8 mouse cellular contexts compared by ENCODE assay signal in the genomic region with DNA sequence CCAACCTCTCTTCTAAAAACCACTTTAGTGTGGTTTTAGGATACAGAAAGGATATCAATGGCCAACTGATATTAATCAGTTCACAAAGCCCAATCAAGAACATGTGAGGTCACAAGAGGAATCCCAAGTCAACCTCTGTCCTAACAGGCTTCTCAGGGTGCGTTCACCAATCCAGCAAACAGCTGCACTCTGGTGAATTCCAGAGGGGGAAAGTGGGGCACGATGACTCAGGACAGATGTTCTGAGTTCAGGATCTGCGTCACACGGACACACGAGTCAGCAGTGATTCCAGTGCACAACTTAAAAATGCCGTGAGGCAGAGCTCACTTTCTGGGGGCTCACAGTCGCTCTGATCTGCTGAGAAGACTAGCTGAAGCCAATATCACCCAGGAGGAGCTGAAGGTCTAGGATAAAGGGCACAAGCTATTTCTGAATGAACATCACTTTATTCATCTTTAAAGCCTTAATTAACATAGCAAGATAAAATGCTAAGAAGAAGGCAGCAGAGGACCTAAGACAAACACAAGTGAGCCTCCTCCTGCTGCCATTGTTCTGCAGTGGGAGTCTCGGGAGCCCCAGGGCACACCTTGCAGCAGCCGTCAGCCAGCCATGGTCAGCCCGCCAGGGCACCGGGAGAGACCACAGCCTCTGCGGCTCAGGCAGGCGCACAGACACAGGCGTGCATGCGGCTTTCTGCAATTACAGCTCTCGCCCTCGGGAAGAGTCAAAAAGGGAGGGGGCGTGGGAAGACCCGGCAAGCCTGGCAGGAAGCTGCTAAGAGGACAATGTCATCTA. TPM values are rescaled to one million over a fixed set of nuclear protein-coding genes. Genes with fewer than 3 reads are reported as not detected.
DNase-seq lines count a peak whose midpoint lies in the region; ATAC-seq and TF ChIP-seq lines count a peak whose summit lies in the region.

No protein-coding gene starts in this region.

- no peak; the same call in 1 of the 2 replicates for ATAC-seq in heart, embryonic 13.5 days (ENCODE audit: extremely low read depth, insufficient number of reproducible peaks, low FRiP score, low TSS enrichment)
- ATAC-seq in intestine, postnatal 0 days = no peak
- peak; percentile 86 for ATAC-seq in midbrain, embryonic 12.5 days (ENCODE audit: low FRiP score, low read depth)

- peaks cover 15% of the 10 kb centered on the region for H3K4me1 ChIP-seq in heart, embryonic 13.5 days
- H3K4me1 ChIP-seq in brown adipose tissue, adult 24 weeks (ENCODE audit: control insufficient read depth, insufficient read depth, insufficient read length, low read length) = peaks cover 12% of the 10 kb centered on the region
- H3K4me1 ChIP-seq in embryonic fibroblast, embryonic 13.5 days (ENCODE audit: control insufficient read depth, insufficient read depth, low read length) = peaks cover 10% of the 10 kb centered on the region; the same call in 1 of the 2 replicates
- no peaks in the 10 kb centered on the region for H3K4me1 ChIP-seq in intestine, postnatal 0 days (replicated peaks; ENCODE audit: control insufficient read depth, insufficient read depth, low read length)
- H3K4me1 ChIP-seq in midbrain, embryonic 12.5 days = peaks cover 14% of the 10 kb centered on the region; the same call in 1 of the 2 replicates

- TF ChIP-seq CTCF in embryonic fibroblast, embryonic 13.5 days (IDR thresholded peaks at IDR 0.05; ENCODE audit: borderline replicate concordance, insufficient read depth, low read length) = no peak
- TF ChIP-seq CTCF in intestine, postnatal 0 days (IDR thresholded peaks at IDR 0.05; ENCODE audit: low read depth) = no peak

- H3K9me3 ChIP-seq in heart, embryonic 13.5 days = no peaks in the 10 kb centered on the region
- H3K9me3 ChIP-seq in intestine, postnatal 0 days (ENCODE audit: control insufficient read depth) = no peaks in the 10 kb centered on the region
- H3K9me3 ChIP-seq in midbrain, embryonic 12.5 days = no peaks in the 10 kb centered on the region

- H3K4me3 ChIP-seq in heart, embryonic 13.5 days = peak overlapping the region; percentile 53
- H3K4me3 ChIP-seq in brown adipose tissue, adult 24 weeks (ENCODE audit: insufficient read depth, low read depth, low read length) = peak overlapping the region; percentile 42
- 0 out of 2 replicates have a peak overlapping the region, but pooled peaks have one; percentile 16 for H3K4me3 ChIP-seq in embryonic fibroblast, embryonic 13.5 days (ENCODE audit: insufficient read depth, low read length)
- peak overlapping the region; percentile 16 for H3K4me3 ChIP-seq in intestine, postnatal 0 days (ENCODE audit: low read depth, low read length)
- H3K4me3 ChIP-seq in midbrain, embryonic 12.5 days = peak overlapping the region; percentile 48

- peak overlapping the region; percentile 79 for H3K4me2 ChIP-seq in heart, embryonic 13.5 days
- H3K4me2 ChIP-seq in intestine, postnatal 0 days (replicated peaks; ENCODE audit: low read depth) = peak overlapping the region; percentile 55
- H3K4me2 ChIP-seq in midbrain, embryonic 12.5 days (replicated peaks) = peak overlapping the region; percentile 76

- no peaks in the 10 kb centered on the region for H3K27me3 ChIP-seq in heart, embryonic 13.5 days (replicated peaks)
- no peaks in the 10 kb centered on the region for H3K27me3 ChIP-seq in intestine, postnatal 0 days (replicated peaks; ENCODE audit: control insufficient read depth, insufficient read depth, low read length)
- no peaks in the 10 kb centered on the region for H3K27me3 ChIP-seq in midbrain, embryonic 12.5 days

- H3K27ac ChIP-seq in heart, embryonic 13.5 days (replicated peaks) = 0 out of 2 replicates have a peak overlapping the region, but pooled peaks have one; percentile 43
- no peak overlapping the region for H3K27ac ChIP-seq in brown adipose tissue, adult 24 weeks (replicated peaks; ENCODE audit: low read depth, low read length)
- no peak overlapping the region for H3K27ac ChIP-seq in embryonic fibroblast, embryonic 13.5 days (ENCODE audit: insufficient read depth, low read length)
- H3K27ac ChIP-seq in intestine, postnatal 0 days (ENCODE audit: low read depth, low read length) = no peak overlapping the region
- H3K27ac ChIP-seq in midbrain, embryonic 12.5 days (replicated peaks) = peak overlapping the region; percentile 44

- peak overlapping the region; percentile 71 for H3K9ac ChIP-seq in heart, embryonic 13.5 days
- H3K9ac ChIP-seq in intestine, postnatal 0 days (ENCODE audit: low read depth, low read length) = no peak overlapping the region
- H3K9ac ChIP-seq in midbrain, embryonic 12.5 days (replicated peaks) = peak overlapping the region; percentile 59

- no peak for DNase-seq in heart, adult 18-20 months
- no peak for DNase-seq in T-cell, adult 2 months (ENCODE audit: low spot score)
- DNase-seq in urinary bladder, postnatal 10 days (ENCODE audit: low spot score) = no peak

- no peak for TF ChIP-seq POLR2A in embryonic fibroblast, embryonic 13.5 days (IDR thresholded peaks at IDR 0.05; ENCODE audit: low read depth, low read length)

- 19% methylated on average over 19 of the region's 19 CpGs for WGBS in heart, embryonic 13.5 days
- 19% methylated on average over 19 of the region's 19 CpGs for WGBS in intestine, postnatal 0 days
- WGBS in midbrain, embryonic 12.5 days = 16% methylated on average over 19 of the region's 19 CpGs

- no peaks in the 10 kb centered on the region for H3K36me3 ChIP-seq in heart, embryonic 13.5 days
- no peaks in the 10 kb centered on the region for H3K36me3 ChIP-seq in intestine, postnatal 0 days (ENCODE audit: control insufficient read depth, insufficient read depth)
- H3K36me3 ChIP-seq in midbrain, embryonic 12.5 days = no peaks in the 10 kb centered on the region

RNA-seq across cellular contexts. Expression of a gene that starts 39.9 kb away (rescaled TPM):
- polyA plus RNA-seq in heart, embryonic 13.5 days (2015; fragmentation: Nextera tagmentation; extraction: Ambion mirVana) = 2.1 and 2.5 TPM in 2 replicates
- 10 to 100 TPM; 14.8 to 20.9 TPM for total RNA-seq in heart, adult 18-20 months (2021)
- polyA plus RNA-seq in brown adipose tissue, adult 24 weeks (2012; ENCODE audit: insufficient read depth, insufficient read length, missing spikeins) = 3.6 and 5.5 TPM in 2 replicates
- 34.6 and 39.5 TPM in 2 replicates for polyA plus RNA-seq in embryonic fibroblast, embryonic 13.5 days (2011; ENCODE audit: insufficient read length, low read depth, missing spikeins)
- polyA plus RNA-seq in intestine, postnatal 0 days (2015; fragmentation: Nextera tagmentation; extraction: Ambion mirVana) = 2.7 and 2.9 TPM in 2 replicates
- polyA plus RNA-seq in midbrain, embryonic 12.5 days (2016; fragmentation: Nextera tagmentation; extraction: Ambion mirVana) = 3.3 and 3.5 TPM in 2 replicates

Comparison
In these comparisons a context has a peak if more than half of its experiments do, and no peak if none do; other contexts are left out.
1. H3K27ac ChIP-seq: peak in heart, embryonic 13.5 days (single experiment) and midbrain, embryonic 12.5 days (single experiment); none in brown adipose tissue, adult 24 weeks (single experiment), embryonic fibroblast, embryonic 13.5 days (single experiment) and intestine, postnatal 0 days (single experiment).
2. Peak in every context shown above with its lines, with median percentiles within 50 percentile points of each other: H3K4me2 ChIP-seq and H3K4me3 ChIP-seq.